Mouse (Mus musculus) limb, embryonic 15.5 days (tissue): ENCODE measurements around the gene Olfr370. TPM values are rescaled to one million over a fixed set of nuclear protein-coding genes. Genes with fewer than 3 reads are reported as not detected.

Source experiments
- ATAC-seq: fragments of 200-750 bp; cut with Nextera tagmentation; 2 replicates; pipeline ENCODE4 v1.8.0; 2017; ENCODE audit warnings: low read depth, moderate TSS enrichment; ENCODE audit not compliant: insufficient number of reproducible peaks, low FRiP score, low TSS enrichment
- H3K27ac ChIP-seq: fragments of 300-500 bp; sonication (generic); 2 replicates; pipeline ENCODE4 v1.5.1; 2015; ENCODE audit warnings: moderate library complexity, mild to moderate bottlenecking, inconsistent platforms
- H3K27me3 ChIP-seq: fragments of 300-500 bp; sonication (generic); 2 replicates; pipeline ENCODE4 v1.6.1; 2015; ENCODE audit warnings: inconsistent platforms
- H3K36me3 ChIP-seq: fragments of 300-500 bp; sonication (generic); 2 replicates; pipeline ENCODE4 v1.6.1; 2015; ENCODE audit warnings: inconsistent platforms
- H3K4me1 ChIP-seq: fragments of 300-500 bp; sonication (generic); 2 replicates; pipeline ENCODE4 v1.6.1; 2015; ENCODE audit warnings: inconsistent platforms
- H3K4me2 ChIP-seq: fragments of 300-500 bp; sonication (generic); 2 replicates; pipeline ENCODE4 v1.6.1; 2015; ENCODE audit warnings: mild to moderate bottlenecking, inconsistent platforms
- H3K4me3 ChIP-seq: fragments of 300-500 bp; sonication (generic); 2 replicates; pipeline ENCODE4 v1.5.1; 2015; ENCODE audit warnings: mild to moderate bottlenecking, inconsistent platforms
- H3K9ac ChIP-seq: fragments of 300-500 bp; sonication (generic); 2 replicates; pipeline ENCODE4 v1.6.1; 2015; ENCODE audit warnings: inconsistent platforms
- H3K9me3 ChIP-seq: fragments of 300-500 bp; sonication (generic); 2 replicates; pipeline ENCODE4 v1.6.1; 2016; ENCODE audit warnings: inconsistent platforms
- WGBS: fragments of 180-500 bp; shearing (Covaris S2); methylation state at CpG from one replicate; pipeline ENCODE4 v1.1.7; 2015; 5-methylcytosine and 5-hydroxymethylcytosine counted together
- polyA plus RNA-seq: library from polyadenylated mRNA; unstranded; fragments of >200 nt; fragmentation: Nextera tagmentation; extraction: Ambion mirVana; gene quantifications from 2 replicates; pipeline ENCODE4 v1.2.1, GENCODE M21; 2015

Gene Olfr370
- polyA plus RNA-seq, 1 experiment from 2014 or later, result not detected

- Histone ChIP-seq H3K4me3 (no peak overlapping the region), H3K4me2 (no peak overlapping the region), H3K4me1 (peaks cover 67% of the 10 kb centered on the region), H3K36me3 (peaks cover 22% of the 10 kb centered on the region), H3K9me3 (no peaks in the 10 kb centered on the region), H3K27ac (peak overlapping the region; percentile 50; the same call in 1 of the 2 replicates), H3K27me3 (no peaks in the 10 kb centered on the region), H3K9ac (peak overlapping the region; percentile 7; the same call in 1 of the 2 replicates)
- WGBS, result 65% methylated on average over 9 of the region's 9 CpGs
- ATAC-seq, result no peak
Measured at GRCm38 (mm10) chr8:83577384-83577791, 41.8 kb downstream of the Olfr370 start.

- H3K27me3 ChIP-seq, result no peaks in the 10 kb centered on the region
- ATAC-seq, result no peak
- H3K9ac ChIP-seq, result no peak overlapping the region
- 73% methylated on average over 17 of the region's 17 CpGs for WGBS
- H3K9me3 ChIP-seq, result no peaks in the 10 kb centered on the region
- H3K4me2 ChIP-seq, result no peak overlapping the region
- H3K36me3 ChIP-seq, result peaks cover 12% of the 10 kb centered on the region; the same call in 1 of the 2 replicates
- H3K4me1 ChIP-seq, result peaks cover 67% of the 10 kb centered on the region
- no peak overlapping the region for H3K27ac ChIP-seq
- no peak overlapping the region for H3K4me3 ChIP-seq
Measured at GRCm38 (mm10) chr8:83578131-83579055, 42.8 kb downstream of the Olfr370 start.

GRCm38 (mm10) chr8:83579676-83580075, 44.1 kb downstream of the Olfr370 start:
- Histone ChIP-seq H3K4me1 (peaks cover 55% of the 10 kb centered on the region), H3K4me2 (no peak overlapping the region), H3K36me3 (peaks cover 9% of the 10 kb centered on the region), H3K27ac (no peak overlapping the region), H3K9ac (no peak overlapping the region), H3K9me3 (no peaks in the 10 kb centered on the region), H3K27me3 (no peaks in the 10 kb centered on the region), H3K4me3 (no peak overlapping the region)
- no peak for ATAC-seq
- WGBS, result 78% methylated on average over 8 of the region's 8 CpGs

GRCm38 (mm10) chr8:83580826-83581225, 45.2 kb downstream of the Olfr370 start:
- H3K27me3 ChIP-seq, result no peaks in the 10 kb centered on the region
- peaks cover 49% of the 10 kb centered on the region for H3K4me1 ChIP-seq
- no peak overlapping the region for H3K27ac ChIP-seq
- 87% methylated on average over 8 of the region's 8 CpGs for WGBS
- H3K36me3 ChIP-seq, result peaks cover 18% of the 10 kb centered on the region
- ATAC-seq, result no peak
- no peak overlapping the region for H3K4me3 ChIP-seq
- H3K4me2 ChIP-seq, result no peak overlapping the region
- H3K9ac ChIP-seq, result no peak overlapping the region
- H3K9me3 ChIP-seq, result no peaks in the 10 kb centered on the region

GRCm38 (mm10) chr8:83582226-83582625, 46.6 kb downstream of the Olfr370 start:
- H3K4me1 ChIP-seq, result peaks cover 40% of the 10 kb centered on the region
- no peaks in the 10 kb centered on the region for H3K27me3 ChIP-seq
- H3K4me2 ChIP-seq, result no peak overlapping the region
- H3K4me3 ChIP-seq, result no peak overlapping the region
- peaks cover 18% of the 10 kb centered on the region for H3K36me3 ChIP-seq
- H3K9me3 ChIP-seq, result no peaks in the 10 kb centered on the region
- H3K27ac ChIP-seq, result no peak overlapping the region
- no peak overlapping the region for H3K9ac ChIP-seq
- 77% methylated on average over 8 of the region's 8 CpGs for WGBS
- no peak for ATAC-seq

GRCm38 (mm10) chr8:83583236-83583635, 47.7 kb downstream of the Olfr370 start:
- no peak overlapping the region; the same call in 1 of the 2 replicates for H3K9ac ChIP-seq
- no peak for ATAC-seq
- no peak overlapping the region for H3K4me3 ChIP-seq
- H3K9me3 ChIP-seq, result no peaks in the 10 kb centered on the region
- H3K27me3 ChIP-seq, result no peaks in the 10 kb centered on the region
- peaks cover 18% of the 10 kb centered on the region for H3K36me3 ChIP-seq
- H3K4me2 ChIP-seq, result no peak overlapping the region
- WGBS, result 85% methylated on average over 15 of the region's 15 CpGs
- H3K27ac ChIP-seq, result no peak overlapping the region
- peaks cover 34% of the 10 kb centered on the region for H3K4me1 ChIP-seq

GRCm38 (mm10) chr8:83584771-83585170, 49.2 kb downstream of the Olfr370 start:
- Histone ChIP-seq H3K9ac (no peak overlapping the region), H3K4me2 (no peak overlapping the region), H3K36me3 (peaks cover 24% of the 10 kb centered on the region), H3K9me3 (no peaks in the 10 kb centered on the region), H3K4me3 (no peak overlapping the region), H3K4me1 (peaks cover 25% of the 10 kb centered on the region), H3K27me3 (no peaks in the 10 kb centered on the region), H3K27ac (no peak overlapping the region)
- 91% methylated on average over 1 of the region's 1 CpGs for WGBS
- ATAC-seq, result no peak

GRCm38 (mm10) chr8:83585333-83585732, 49.8 kb downstream of the Olfr370 start:
- no peak overlapping the region for H3K9ac ChIP-seq

GRCm38 (mm10) chr8:83587644-83588043, 52.1 kb downstream of the Olfr370 start:
- WGBS, result 72% methylated on average over 6 of the region's 6 CpGs
- Histone ChIP-seq H3K27me3 (no peaks in the 10 kb centered on the region), H3K9ac (no peak overlapping the region), H3K9me3 (no peaks in the 10 kb centered on the region), H3K4me1 (peaks cover 30% of the 10 kb centered on the region), H3K4me3 (no peak overlapping the region), H3K27ac (no peak overlapping the region), H3K4me2 (no peak overlapping the region), H3K36me3 (peaks cover 24% of the 10 kb centered on the region)
- ATAC-seq, result no peak

More at GRCm38 (mm10) chr8:83585333-83585732, 49.8 kb downstream of the Olfr370 start:
- 69% methylated on average over 3 of the region's 3 CpGs for WGBS
- Histone ChIP-seq H3K9me3 (no peaks in the 10 kb centered on the region), H3K4me1 (peaks cover 23% of the 10 kb centered on the region), H3K27me3 (no peaks in the 10 kb centered on the region), H3K27ac (no peak overlapping the region), H3K4me3 (no peak overlapping the region), H3K36me3 (peaks cover 24% of the 10 kb centered on the region), H3K4me2 (no peak overlapping the region)
- no peak for ATAC-seq

- H3K4me2 ChIP-seq, result no peak overlapping the region
- 89% methylated on average over 5 of the region's 5 CpGs for WGBS
- no peaks in the 10 kb centered on the region for H3K27me3 ChIP-seq
- H3K9me3 ChIP-seq, result no peaks in the 10 kb centered on the region
- peaks cover 19% of the 10 kb centered on the region for H3K36me3 ChIP-seq
- no peak overlapping the region for H3K27ac ChIP-seq
- H3K4me1 ChIP-seq, result peaks cover 32% of the 10 kb centered on the region
- no peak for ATAC-seq
- H3K9ac ChIP-seq, result no peak overlapping the region
- no peak overlapping the region for H3K4me3 ChIP-seq
Measured at GRCm38 (mm10) chr8:83588886-83589285, 53.3 kb downstream of the Olfr370 start.

- Histone ChIP-seq H3K27ac (no peak overlapping the region), H3K4me1 (peaks cover 33% of the 10 kb centered on the region), H3K9me3 (no peaks in the 10 kb centered on the region), H3K4me2 (no peak overlapping the region), H3K9ac (no peak overlapping the region), H3K36me3 (peaks cover 9% of the 10 kb centered on the region; the same call in 1 of the 2 replicates), H3K27me3 (no peaks in the 10 kb centered on the region), H3K4me3 (no peak overlapping the region)
- no peak for ATAC-seq
- 81% methylated on average over 7 of the region's 7 CpGs for WGBS
Measured at GRCm38 (mm10) chr8:83590488-83591023, 55.0 kb downstream of the Olfr370 start.

GRCm38 (mm10) chr8:83592682-83593081, 57.1 kb downstream of the Olfr370 start:
- peak overlapping the region; percentile 33 for H3K27ac ChIP-seq
- WGBS, result 46% methylated on average over 3 of the region's 3 CpGs
- H3K4me3 ChIP-seq, result peak overlapping the region; percentile 77
- H3K9me3 ChIP-seq, result no peaks in the 10 kb centered on the region
- peak overlapping the region; percentile 35 for H3K9ac ChIP-seq
- peaks cover 27% of the 10 kb centered on the region for H3K4me1 ChIP-seq
- peaks cover 6% of the 10 kb centered on the region; the same call in 1 of the 2 replicates for H3K36me3 ChIP-seq
- H3K4me2 ChIP-seq, result peak overlapping the region; percentile 63
- no peak for ATAC-seq
- no peaks in the 10 kb centered on the region for H3K27me3 ChIP-seq
